Mouse (Mus musculus) lung, postnatal 0 days (tissue): ENCODE data around the gene Sbk2. TPM values are rescaled to one million over a fixed set of nuclear protein-coding genes. Genes with fewer than 3 reads are reported as not detected.

ENCODE experiments used
- ATAC-seq: fragments of 200-750 bp; cut with Nextera tagmentation; 2 replicates; pipeline ENCODE4 v1.8.0; 2017; ENCODE audit warnings: moderate library complexity
- DNase-seq: peaks from one replicate; pipeline ENCODE4 v3.0.0-alpha.2; 2016; ENCODE audit warnings: low spot score
- H3K27ac ChIP-seq: fragments of 300-500 bp; sonication (generic); 2 replicates; pipeline ENCODE4 v1.5.1; 2014; ENCODE audit warnings: antibody characterized with exemption, mild to moderate bottlenecking, low read length, mixed read lengths
- H3K27me3 ChIP-seq: fragments of 300-500 bp; sonication (generic); replicated peaks from 2 replicates; pipeline ENCODE4 v1.6.1; 2014; ENCODE audit warnings: low read length, mixed read lengths; ENCODE audit not compliant: insufficient read depth
- H3K36me3 ChIP-seq: fragments of 300-500 bp; sonication (generic); 2 replicates; pipeline ENCODE4 v1.6.1; 2014; ENCODE audit warnings: low read length, mixed read lengths; ENCODE audit not compliant: insufficient read depth
- H3K4me1 ChIP-seq: fragments of 300-500 bp; sonication (generic); 2 replicates; pipeline ENCODE4 v1.6.1; 2014; ENCODE audit warnings: antibody characterized with exemption, low read depth, low read length, mixed read lengths; ENCODE audit not compliant: insufficient read depth
- H3K4me2 ChIP-seq: fragments of 300-500 bp; sonication (generic); replicated peaks from 2 replicates; pipeline ENCODE4 v1.6.1; 2014; ENCODE audit warnings: low read depth, mild to moderate bottlenecking, low read length, moderate library complexity, mixed read lengths
- H3K4me3 ChIP-seq: fragments of 300-500 bp; sonication (generic); 2 replicates; pipeline ENCODE4 v1.5.1; 2014; ENCODE audit warnings: low read depth, low read length
- H3K9ac ChIP-seq: fragments of 300-500 bp; sonication (generic); replicated peaks from 2 replicates; pipeline ENCODE4 v1.6.1; 2014; ENCODE audit warnings: low read depth, mild to moderate bottlenecking
- H3K9me3 ChIP-seq: fragments of 300-500 bp; sonication (generic); 2 replicates; pipeline ENCODE4 v1.6.1; 2016; ENCODE audit warnings: low read length, mixed read lengths
- CTCF ChIP-seq: IDR thresholded peaks from 2 replicates; pipeline ENCODE4 v1.5.1; 2016; ENCODE audit warnings: antibody characterized with exemption, mild to moderate bottlenecking
- EP300 ChIP-seq: IDR thresholded peaks from 2 replicates; pipeline ENCODE4 v1.6.1; 2016; ENCODE audit warnings: antibody characterized with exemption, mild to moderate bottlenecking, control low read depth
- WGBS: fragments of 180-500 bp; shearing (Covaris S2); extraction: QIAGEN DNeasy Blood & Tissue Kit; methylation state at CpG from one replicate; pipeline ENCODE4 v1.1.7; 2014; 5-methylcytosine and 5-hydroxymethylcytosine counted together
- polyA plus RNA-seq: library from polyadenylated mRNA; unstranded; fragments of >200 nt; fragmentation: Nextera tagmentation; extraction: Ambion mirVana; gene quantifications from 2 replicates; pipeline ENCODE4 v1.2.1, GENCODE M21; 2015

Gene Sbk2
- polyA plus RNA-seq, 1 experiment from 2014 or later: 0.19 TPM

DNA sequence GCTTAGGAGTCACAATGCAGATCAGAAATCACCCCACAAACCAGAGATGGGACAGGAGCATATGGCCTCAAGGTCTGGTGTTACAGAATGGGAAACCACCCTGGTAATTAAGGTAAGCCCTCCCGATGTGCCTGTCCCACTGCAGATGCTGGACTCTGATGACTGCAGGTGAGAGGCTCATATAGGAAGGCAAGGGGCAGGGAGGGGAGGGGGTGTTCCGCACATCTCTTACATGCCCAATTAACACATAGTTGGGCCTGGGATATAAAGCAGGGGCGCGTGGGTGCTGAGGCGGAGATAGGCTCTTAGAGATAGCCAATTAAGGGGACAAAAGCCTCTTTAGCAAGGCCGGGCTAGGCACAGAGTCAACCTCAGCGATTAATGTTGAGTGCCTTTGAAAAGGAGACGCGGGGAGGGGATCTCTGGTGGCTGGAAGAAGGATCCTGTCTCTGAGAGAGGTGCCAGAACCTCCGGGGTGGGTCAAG, 57.7 kb downstream of the Sbk2 start, which contains the start of gene Gm36210:
Gene Gm36210, minus strand, starts transcription at position 51 of the 485 bp plus-strand sequence.
- Histone ChIP-seq H3K9me3 (no peaks in the 10 kb centered on the region), H3K4me3 (no peak within 1 kb of the TSS), H3K4me2 (no peak within 1 kb of the TSS), H3K4me1 (no peaks in the 10 kb centered on the region), H3K27me3 (no peaks in the 10 kb centered on the region), H3K36me3 (no peaks in the 10 kb centered on the region), H3K9ac (no peak within 1 kb of the TSS), H3K27ac (no peak within 1 kb of the TSS)
- ATAC-seq: no peak
- 58% methylated on average over 10 of the region's 10 CpGs for WGBS
- no peak for DNase-seq
- no peak for TF ChIP-seq CTCF
- TF ChIP-seq EP300: no peak

DNA sequence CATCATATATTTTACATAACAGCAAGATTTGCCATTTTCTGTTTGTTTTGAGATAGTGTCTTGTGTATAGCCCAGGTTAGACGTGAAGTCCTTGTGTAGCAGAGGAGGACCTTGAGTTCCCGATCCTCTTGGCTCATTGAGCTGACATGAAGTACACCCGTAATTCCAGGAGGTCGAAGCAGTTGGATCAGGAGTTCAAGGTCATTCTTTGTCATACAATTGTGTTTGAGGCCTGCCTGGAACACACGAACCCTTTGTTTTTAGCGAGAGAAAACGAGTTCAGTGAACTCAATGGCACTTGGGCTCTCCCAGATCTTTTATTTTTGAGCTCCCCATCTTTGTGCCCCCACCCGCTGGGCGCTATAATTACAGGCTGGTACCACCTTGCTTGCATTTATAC, 61.8 kb downstream of the Sbk2 start:
- no peaks in the 10 kb centered on the region for H3K36me3 ChIP-seq
- H3K9me3 ChIP-seq: no peaks in the 10 kb centered on the region
- no peak overlapping the region for H3K4me3 ChIP-seq
- no peak overlapping the region for H3K27ac ChIP-seq
- no peaks in the 10 kb centered on the region for H3K4me1 ChIP-seq
- ATAC-seq: no peak
- H3K9ac ChIP-seq: no peak overlapping the region
- TF ChIP-seq CTCF: no peak
- no peak for TF ChIP-seq EP300
- no peak overlapping the region for H3K4me2 ChIP-seq
- no peak for DNase-seq
- H3K27me3 ChIP-seq: no peaks in the 10 kb centered on the region
- 73% methylated on average over 9 of the region's 9 CpGs for WGBS

DNA sequence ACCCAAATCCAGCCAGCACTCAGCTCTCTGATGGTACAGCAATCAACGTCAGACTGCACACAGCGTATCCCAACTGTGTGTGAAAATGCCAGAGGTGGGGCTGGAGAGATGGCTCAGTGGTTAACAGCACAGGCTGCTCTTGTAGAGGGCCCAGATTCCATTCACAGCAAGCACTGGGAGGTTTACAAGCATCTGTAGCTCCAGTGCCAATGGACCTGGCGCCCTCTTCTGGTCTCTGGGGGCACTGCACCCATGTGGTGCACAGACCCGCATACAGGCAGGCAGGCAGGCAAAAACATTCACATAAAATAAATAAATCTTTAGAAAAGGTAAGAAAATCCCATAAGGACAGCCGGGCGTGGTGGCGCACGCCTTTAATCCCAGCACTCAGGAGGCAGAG, 63.0 kb downstream of the Sbk2 start:
- H3K9ac ChIP-seq: no peak overlapping the region
- no peak overlapping the region for H3K27ac ChIP-seq
- H3K27me3 ChIP-seq: no peaks in the 10 kb centered on the region
- H3K36me3 ChIP-seq: no peaks in the 10 kb centered on the region
- H3K4me1 ChIP-seq: no peaks in the 10 kb centered on the region
- no peak overlapping the region for H3K4me3 ChIP-seq
- H3K9me3 ChIP-seq: no peaks in the 10 kb centered on the region
- WGBS: 61% methylated on average over 8 of the region's 8 CpGs
- DNase-seq (no peak), ATAC-seq (no peak)
- H3K4me2 ChIP-seq: no peak overlapping the region
- no peak for TF ChIP-seq EP300
- peak; percentile 71 for TF ChIP-seq CTCF

DNA sequence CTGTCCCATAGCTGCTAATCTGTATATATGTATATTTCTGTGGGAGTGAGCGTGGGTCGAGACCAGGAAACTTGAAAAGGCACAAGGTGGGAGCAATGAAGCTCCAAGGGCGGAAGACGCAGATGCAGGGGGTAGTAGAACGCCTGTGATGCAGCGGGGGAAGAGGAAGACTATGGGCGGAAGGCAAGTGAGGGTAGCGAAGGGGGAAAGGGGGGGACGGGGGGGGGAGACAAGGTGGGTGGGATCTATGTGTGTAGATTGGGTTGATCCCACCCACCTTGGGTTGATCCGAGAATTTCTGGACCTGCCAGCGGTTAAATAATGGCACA, 63.7 kb downstream of the Sbk2 start:
- H3K9me3 ChIP-seq: no peaks in the 10 kb centered on the region
- no peak overlapping the region for H3K9ac ChIP-seq
- H3K36me3 ChIP-seq: no peaks in the 10 kb centered on the region

DNA sequence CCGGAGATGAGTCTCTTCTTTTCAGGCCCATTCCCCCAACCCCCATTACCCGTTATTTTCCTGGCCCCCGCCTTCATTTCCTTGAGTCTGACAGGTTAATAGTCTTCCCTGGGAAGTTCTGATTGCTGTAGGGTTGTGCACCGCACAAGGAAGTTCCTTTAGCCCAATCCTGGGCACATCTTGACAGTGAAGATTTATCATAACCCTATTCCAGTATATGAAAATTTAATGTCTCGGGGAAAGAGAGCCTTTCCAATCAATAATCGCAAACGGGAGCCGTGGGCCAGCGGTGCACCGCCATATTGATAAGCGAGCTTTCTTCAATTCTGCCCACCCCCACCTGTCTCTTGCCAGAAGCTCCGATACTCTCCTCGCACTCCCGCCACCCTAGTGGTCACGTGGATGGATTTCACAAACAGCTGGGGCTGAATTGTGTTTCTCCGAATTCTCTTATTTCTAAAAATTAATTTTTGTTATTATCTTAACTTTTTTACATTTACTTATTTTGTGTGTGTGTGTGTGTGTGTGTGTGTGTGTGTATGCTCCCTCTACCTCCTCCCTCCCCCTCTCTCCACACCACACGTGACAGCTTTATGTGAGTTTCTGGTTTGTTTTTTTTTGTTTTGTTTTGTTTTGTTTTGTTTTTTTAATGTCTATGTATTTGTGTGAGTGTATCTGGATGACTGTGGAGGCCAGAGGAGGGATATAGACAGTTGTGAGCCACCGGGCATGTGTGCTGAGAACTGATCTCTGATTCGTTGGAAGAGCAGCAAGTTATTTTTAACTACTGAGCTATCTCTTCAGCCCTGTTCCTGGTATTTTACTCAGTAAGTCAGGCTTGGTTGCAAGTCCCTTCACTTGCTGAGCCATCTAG, 64.3 kb downstream of the Sbk2 start:
- TF ChIP-seq EP300 (no peak), CTCF (no peak; the same call in 1 of the 2 replicates)
- DNase-seq: peak; percentile 64
- Histone ChIP-seq H3K4me1 (no peaks in the 10 kb centered on the region), H3K4me3 (peak overlapping the region; percentile 14), H3K9me3 (no peaks in the 10 kb centered on the region), H3K27ac (no peak overlapping the region), H3K36me3 (no peaks in the 10 kb centered on the region), H3K9ac (no peak overlapping the region), H3K4me2 (peak overlapping the region; percentile 44), H3K27me3 (no peaks in the 10 kb centered on the region)
- ATAC-seq: peak; percentile 62
- whole genome bisulfite sequencing: 6% methylated on average over 19 of the region's 19 CpGs

More for the DNA sequence above, 63.7 kb downstream of the Sbk2 start:
- no peak for DNase-seq
- no peak for TF ChIP-seq EP300
- TF ChIP-seq CTCF: no peak
- H3K27me3 ChIP-seq: no peaks in the 10 kb centered on the region
- 0 out of 2 replicates have a peak, but pooled peaks have one; percentile 19 for ATAC-seq
- peak overlapping the region; percentile 44 for H3K4me2 ChIP-seq
- H3K27ac ChIP-seq: no peak overlapping the region
- H3K4me3 ChIP-seq: no peak overlapping the region; the same call in 1 of the 2 replicates
- no peaks in the 10 kb centered on the region for H3K4me1 ChIP-seq
- 42% methylated on average over 11 of the region's 11 CpGs for WGBS

DNA sequence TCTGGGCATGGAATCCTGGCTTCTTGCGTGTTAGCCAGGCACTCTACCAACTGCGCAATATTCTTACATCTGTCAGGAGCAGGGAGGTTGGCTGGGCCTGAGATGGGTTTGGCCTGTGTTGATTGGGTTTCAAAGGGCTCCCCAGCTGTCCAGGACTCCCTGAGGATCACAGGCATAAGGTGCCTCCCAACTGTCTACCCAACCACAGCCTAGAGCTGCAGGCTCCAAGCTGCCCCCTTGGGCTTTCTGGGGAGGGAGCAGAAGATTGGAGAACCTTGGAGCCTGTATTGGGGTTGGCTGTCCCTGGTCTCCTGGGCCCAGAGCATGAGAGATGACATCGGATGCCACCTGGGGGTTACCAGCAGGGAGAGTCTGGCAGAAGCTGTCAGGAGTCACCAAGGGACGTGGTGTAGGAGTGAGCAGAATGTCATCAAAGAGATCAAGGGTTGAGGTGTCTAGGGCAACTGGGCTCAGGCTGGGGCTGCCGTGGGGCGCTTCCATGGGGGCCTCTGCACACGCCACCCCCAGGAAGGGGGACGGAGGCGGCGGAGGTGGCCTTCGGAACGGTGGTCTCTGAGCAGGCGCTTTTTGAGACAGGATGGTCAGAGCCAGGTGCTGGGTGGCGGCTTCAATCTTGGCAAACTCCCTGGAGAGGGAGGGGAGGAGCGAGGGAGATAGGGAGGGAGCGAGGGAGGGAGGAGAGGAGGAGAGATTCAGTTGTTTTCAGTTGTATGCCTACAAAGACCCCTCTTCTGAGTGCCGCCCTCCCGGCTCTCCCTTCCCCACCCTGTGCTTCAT, 65.2 kb downstream of the Sbk2 start:
- peak; percentile 24 for DNase-seq
- Histone ChIP-seq H3K4me1 (no peaks in the 10 kb centered on the region), H3K9me3 (no peaks in the 10 kb centered on the region), H3K4me2 (peak overlapping the region; percentile 44), H3K27ac (no peak overlapping the region), H3K27me3 (no peaks in the 10 kb centered on the region), H3K36me3 (no peaks in the 10 kb centered on the region), H3K4me3 (peak overlapping the region; percentile 14), H3K9ac (no peak overlapping the region)
- 16% methylated on average over 15 of the region's 18 CpGs for WGBS
- ATAC-seq: peak; percentile 9; the same call in 1 of the 2 replicates
- no peak for TF ChIP-seq CTCF
- no peak for TF ChIP-seq EP300
